In the genomic region with DNA sequence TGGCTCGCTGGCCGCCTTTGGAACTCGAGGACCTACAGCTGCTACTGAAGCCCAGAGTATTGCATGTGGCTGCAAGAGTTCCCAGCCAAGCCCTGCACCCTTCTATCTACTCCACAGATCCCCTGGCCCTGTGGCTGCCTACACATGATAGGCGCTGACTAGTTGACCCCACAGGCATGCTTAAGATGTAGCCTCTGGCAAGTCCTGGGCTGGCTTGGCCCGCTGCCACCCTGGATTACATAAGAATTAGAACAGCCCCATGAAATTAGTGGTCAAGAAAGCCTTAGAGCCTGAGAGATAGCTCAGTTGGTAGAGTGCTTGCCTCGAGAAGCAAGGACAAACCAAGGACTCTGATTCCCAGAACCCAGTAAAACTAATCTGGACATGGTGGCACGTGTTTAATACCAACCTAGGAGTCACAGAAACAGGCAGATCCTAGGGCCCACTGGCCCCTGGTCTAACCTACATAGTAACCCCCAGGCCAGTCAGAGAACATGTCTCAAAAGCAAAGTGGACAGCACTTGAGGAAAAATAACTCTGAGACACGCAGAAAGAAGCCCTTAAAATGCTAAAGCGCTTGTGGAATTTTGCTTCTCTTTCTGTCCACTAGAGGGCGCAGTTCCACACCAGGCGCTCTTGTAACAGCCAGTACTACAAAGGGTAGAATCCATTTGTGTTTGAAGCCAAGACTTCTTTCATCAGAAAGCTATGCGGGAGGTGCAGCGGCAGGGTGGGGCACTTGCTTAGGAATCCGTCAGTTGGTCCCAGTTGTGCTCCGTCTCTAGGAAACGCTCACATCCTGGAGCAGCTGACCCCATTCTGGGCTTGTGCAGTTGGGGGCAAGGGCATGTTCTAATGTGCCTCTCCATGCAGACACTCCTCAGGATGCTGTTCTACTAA, we compare ENCODE assay signal across 8 mouse cellular contexts. TPM values are rescaled to one million over a fixed set of nuclear protein-coding genes. Genes with fewer than 3 reads are reported as not detected.
A peak's percentile ranks its signal among the peaks of the same experiment; 100 is the strongest.
DNase-seq lines count a peak whose midpoint lies in the region; ATAC-seq and TF ChIP-seq lines count a peak whose summit lies in the region.

No protein-coding gene starts in this region.

- H3K4me2 ChIP-seq in intestine, postnatal 0 days (replicated peaks; ENCODE audit: low read depth) = 0 out of 2 replicates have a peak overlapping the region, but pooled peaks have one; percentile 27
- H3K4me2 ChIP-seq in midbrain, embryonic 11.5 days = peak overlapping the region; percentile 0; the same call in 1 of the 2 replicates

- peak; percentile 97 for TF ChIP-seq CTCF in intestine, postnatal 0 days (IDR thresholded peaks at IDR 0.05; ENCODE audit: low read depth)

- H3K27ac ChIP-seq in embryonic facial prominence, embryonic 10.5 days (replicated peaks) = peak overlapping the region; percentile 46
- peak overlapping the region; percentile 31; the same call in 1 of the 2 replicates for H3K27ac ChIP-seq in intestine, postnatal 0 days (ENCODE audit: low read depth, low read length)
- peak overlapping the region; percentile 80 for H3K27ac ChIP-seq in limb, embryonic 10.5 days
- no peak overlapping the region for H3K27ac ChIP-seq in midbrain, embryonic 11.5 days (ENCODE audit: low read depth, low read length)

- ATAC-seq in granulocyte monocyte progenitor cell, adult 5-6 weeks (replicated peaks; ENCODE audit: poor library complexity, severe bottlenecking) = peak; percentile 30
- peak; percentile 65 for ATAC-seq in intestine, postnatal 0 days
- ATAC-seq in midbrain, embryonic 11.5 days (ENCODE audit: low FRiP score) = peak; percentile 65

- 34% methylated on average over 16 of the region's 16 CpGs for WGBS in embryonic facial prominence, embryonic 10.5 days
- 28% methylated on average over 16 of the region's 16 CpGs for WGBS in intestine, postnatal 0 days
- WGBS in limb, embryonic 10.5 days = 34% methylated on average over 16 of the region's 16 CpGs
- WGBS in midbrain, embryonic 11.5 days = 33% methylated on average over 16 of the region's 16 CpGs

- H3K9me3 ChIP-seq in embryonic facial prominence, embryonic 10.5 days = no peaks in the 10 kb centered on the region
- H3K9me3 ChIP-seq in intestine, postnatal 0 days (ENCODE audit: control insufficient read depth) = no peaks in the 10 kb centered on the region
- no peaks in the 10 kb centered on the region for H3K9me3 ChIP-seq in limb, embryonic 10.5 days (replicated peaks)
- no peaks in the 10 kb centered on the region for H3K9me3 ChIP-seq in midbrain, embryonic 11.5 days (ENCODE audit: control insufficient read depth, low read length)

- H3K27me3 ChIP-seq in embryonic facial prominence, embryonic 10.5 days (replicated peaks; ENCODE audit: low read depth, poor library complexity, severe bottlenecking) = no peaks in the 10 kb centered on the region
- no peaks in the 10 kb centered on the region for H3K27me3 ChIP-seq in intestine, postnatal 0 days (replicated peaks; ENCODE audit: control insufficient read depth, insufficient read depth, low read length)
- H3K27me3 ChIP-seq in limb, embryonic 10.5 days (ENCODE audit: low read depth, poor library complexity, severe bottlenecking) = no peaks in the 10 kb centered on the region
- H3K27me3 ChIP-seq in midbrain, embryonic 11.5 days (ENCODE audit: control insufficient read depth, insufficient read depth, low read length) = no peaks in the 10 kb centered on the region

- H3K4me1 ChIP-seq in embryonic facial prominence, embryonic 10.5 days = peaks cover 47% of the 10 kb centered on the region
- H3K4me1 ChIP-seq in intestine, postnatal 0 days (replicated peaks; ENCODE audit: control insufficient read depth, insufficient read depth, low read length) = peaks cover 14% of the 10 kb centered on the region; the same call in 1 of the 2 replicates
- H3K4me1 ChIP-seq in limb, embryonic 10.5 days = peaks cover 48% of the 10 kb centered on the region
- H3K4me1 ChIP-seq in midbrain, embryonic 11.5 days (ENCODE audit: control insufficient read depth, insufficient read depth, low read length) = peaks cover 14% of the 10 kb centered on the region

- H3K4me3 ChIP-seq in embryonic facial prominence, embryonic 10.5 days = no peak overlapping the region; the same call in 1 of the 2 replicates
- no peak overlapping the region for H3K4me3 ChIP-seq in intestine, postnatal 0 days (ENCODE audit: low read depth, low read length)
- H3K4me3 ChIP-seq in limb, embryonic 10.5 days = no peak overlapping the region
- no peak overlapping the region for H3K4me3 ChIP-seq in midbrain, embryonic 11.5 days (ENCODE audit: low read depth, low read length)

- peaks cover 64% of the 10 kb centered on the region for H3K36me3 ChIP-seq in embryonic facial prominence, embryonic 10.5 days (replicated peaks)
- H3K36me3 ChIP-seq in intestine, postnatal 0 days (ENCODE audit: control insufficient read depth, insufficient read depth) = peaks cover 28% of the 10 kb centered on the region
- H3K36me3 ChIP-seq in limb, embryonic 10.5 days = peaks cover 60% of the 10 kb centered on the region
- peaks cover 19% of the 10 kb centered on the region for H3K36me3 ChIP-seq in midbrain, embryonic 11.5 days (ENCODE audit: control insufficient read depth, insufficient read depth, low read length)

- peak; percentile 82 for DNase-seq in adrenal gland, postnatal 10 days
- peak; percentile 76 for DNase-seq in embryonic facial prominence, embryonic 10.5 days (ENCODE audit: low spot score)
- peak; percentile 81 for DNase-seq in limb, embryonic 10.5 days (ENCODE audit: low spot score)
- DNase-seq in midbrain, embryonic 11.5 days (ENCODE audit: low spot score, missing footprints) = peak; percentile 98
- peak; percentile 63 for DNase-seq in right cerebral cortex, postnatal 4 days
- peak; percentile 71 for DNase-seq in yolk sac, embryonic 10.5 days (ENCODE audit: low spot score)

- H3K9ac ChIP-seq in intestine, postnatal 0 days (ENCODE audit: low read depth, low read length) = no peak overlapping the region
- peak overlapping the region; percentile 18; the same call in 1 of the 2 replicates for H3K9ac ChIP-seq in midbrain, embryonic 11.5 days (ENCODE audit: low read length)

RNA-seq across cellular contexts. Expression of a gene that starts 33.6 kb away (rescaled TPM):
- total RNA-seq in adrenal gland, postnatal 10 days (2021) = 100 to 1,000 TPM; 101 to 113 TPM
- polyA plus RNA-seq in embryonic facial prominence, embryonic 10.5 days (2016; fragmentation: Nextera tagmentation; extraction: Ambion mirVana) = 50.6 and 51.8 TPM in 2 replicates
- 10.8 and 13.3 TPM in 2 replicates for total RNA-seq in granulocyte monocyte progenitor cell, adult 5-6 weeks (2014; fragmentation: Nextera tagmentation)
- total RNA-seq in granulocyte monocyte progenitor cell, adult 5-6 weeks (2017) = 9.8 and 12.8 TPM in 2 replicates
- 22.8 and 23.9 TPM in 2 replicates for polyA plus RNA-seq in intestine, postnatal 0 days (2015; fragmentation: Nextera tagmentation; extraction: Ambion mirVana)
- polyA plus RNA-seq in limb, embryonic 10.5 days (2016; fragmentation: Nextera tagmentation; extraction: Ambion mirVana) = 40.1 and 47.8 TPM in 2 replicates
- polyA plus RNA-seq in midbrain, embryonic 11.5 days (2014; fragmentation: Nextera tagmentation; extraction: Ambion mirVana) = 32.4 and 36.7 TPM in 2 replicates
